Mouse (Mus musculus) spleen, adult 2 months (tissue): ENCODE data around the gene Vim. TPM values are rescaled to one million over a fixed set of nuclear protein-coding genes. Genes with fewer than 3 reads are reported as not detected.
"Not testable (repeated sequence)": the region's sequence is repeated elsewhere in the genome, so short reads cannot be mapped to it uniquely, and the experiment has no call there.

ENCODE experiments used
- DNase-seq, 2 experiments: peaks; one replicate each; pipeline versions ENCODE4 v3.0.0 to v3.0.0-alpha.2; 2012 to 2021; ENCODE audit warnings: low spot score in 2 of 2, low read depth in 1 of 2
- H3K27ac ChIP-seq: fragments of 200-500 bp; 2 replicates; pipeline ENCODE4 v1.5.1; 2012; ENCODE audit warnings: low read length, inconsistent platforms; ENCODE audit not compliant: insufficient read depth
- H3K27me3 ChIP-seq: fragments of 200-500 bp; 2 replicates; pipeline ENCODE4 v1.6.1; 2012; ENCODE audit warnings: mild to moderate bottlenecking, moderate library complexity, low read length, inconsistent platforms; ENCODE audit not compliant: control insufficient read depth, insufficient read depth
- H3K36me3 ChIP-seq: fragments of 200-500 bp; 2 replicates; pipeline ENCODE4 v1.6.1; 2012; ENCODE audit warnings: mild to moderate bottlenecking, low read length, inconsistent platforms; ENCODE audit not compliant: control insufficient read depth, insufficient read depth
- H3K4me1 ChIP-seq: fragments of 200-500 bp; 2 replicates; pipeline ENCODE4 v1.6.1; 2011; ENCODE audit warnings: inconsistent platforms; ENCODE audit not compliant: control insufficient read depth, insufficient read depth, insufficient read length
- H3K4me3 ChIP-seq: fragments of 200-500 bp; 2 replicates; pipeline ENCODE4 v1.5.1; 2011; ENCODE audit warnings: mild to moderate bottlenecking, inconsistent platforms; ENCODE audit not compliant: insufficient read depth, insufficient read length; ENCODE audit errors: extremely low read depth
- CTCF ChIP-seq: fragments of 200-500 bp; IDR thresholded peaks from 2 replicates; pipeline ENCODE4 v1.5.1; 2011; ENCODE audit warnings: mild to moderate bottlenecking, inconsistent platforms; ENCODE audit not compliant: insufficient read depth, insufficient read length, insufficient replicate concordance; ENCODE audit errors: extremely low read depth
- POLR2A ChIP-seq: fragments of 200-500 bp; IDR thresholded peaks from 2 replicates; pipeline ENCODE4 v1.6.1; 2011; ENCODE audit warnings: low read depth, low read length, inconsistent platforms
- WGBS: fragments of 180-500 bp; shearing (Covaris S2); methylation state at CpG from one replicate; pipeline ENCODE4 v1.1.7; 2018; 5-methylcytosine and 5-hydroxymethylcytosine counted together
- polyA plus RNA-seq: library from polyadenylated mRNA; depleted of rRNA; stranded (reverse); fragments of >200 nt; gene quantifications from 2 replicates; pipeline ENCODE4 v1.2.3, GENCODE M21; 2012; rRNA removed

Gene Vim
- polyA plus RNA-seq, 1 experiment = 718 TPM

DNA sequence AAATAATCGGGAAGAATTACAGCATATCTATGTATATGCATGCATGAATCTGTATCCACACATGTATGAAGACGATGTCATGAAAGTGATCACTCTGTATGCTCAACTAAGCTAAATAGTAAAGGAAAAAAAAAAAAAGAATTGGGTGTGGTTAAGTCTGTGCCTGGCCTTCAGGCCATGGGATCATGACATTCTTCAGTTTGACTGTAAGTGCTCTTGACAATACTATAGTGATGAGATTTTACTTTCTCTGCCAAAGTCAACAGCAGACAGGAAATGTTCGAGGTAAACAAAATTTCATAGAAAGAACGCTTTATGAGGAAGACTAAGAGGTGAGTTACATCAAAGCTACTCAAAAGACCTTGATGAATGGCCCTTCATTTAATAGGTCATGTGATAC is 19.6 kb downstream of the Vim start:
- Histone ChIP-seq H3K4me3 (no peak overlapping the region), H3K36me3 (no peaks in the 10 kb centered on the region), H3K4me1 (no peaks in the 10 kb centered on the region), H3K27me3 (no peaks in the 10 kb centered on the region), H3K27ac (no peak overlapping the region)
- no peak for DNase-seq
- 76% methylated on average over 4 of the region's 4 CpGs for WGBS
- no peak for TF ChIP-seq POLR2A
- TF ChIP-seq CTCF = no peak

DNA sequence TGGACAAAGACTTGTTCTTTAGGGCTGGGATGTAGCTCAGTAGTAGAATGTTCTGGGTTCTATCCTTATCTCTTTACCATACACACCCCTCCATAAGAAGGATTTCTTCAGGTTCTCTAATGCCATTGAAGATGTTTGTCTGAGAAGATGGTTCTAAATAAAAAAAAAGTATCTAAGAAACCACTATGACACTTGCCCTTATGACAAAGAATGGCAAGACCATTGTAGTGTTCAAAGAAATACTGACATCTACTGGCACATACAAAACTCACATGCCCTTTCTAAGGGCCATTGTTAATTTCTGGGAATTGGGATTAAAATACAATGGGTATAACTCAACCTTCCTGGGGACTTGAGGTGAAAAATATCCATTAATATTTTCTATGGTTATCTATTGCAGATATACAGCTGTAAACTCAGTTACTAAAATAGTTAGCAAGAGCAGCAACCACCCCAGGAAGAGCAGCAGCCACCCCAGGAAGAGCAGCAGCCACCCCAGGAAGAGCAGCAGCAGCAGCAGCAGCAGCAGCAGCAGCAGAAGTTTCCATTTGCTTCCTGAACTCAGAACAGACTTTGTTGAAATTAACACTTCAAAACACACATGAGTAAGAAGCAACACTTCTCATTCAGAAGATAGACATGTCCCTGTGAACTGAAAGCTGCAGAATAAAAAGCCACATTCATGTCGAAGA is 23.4 kb downstream of the Vim start:
- DNase-seq = no peak
- TF ChIP-seq POLR2A = no peak
- TF ChIP-seq CTCF = no peak
- no peaks in the 10 kb centered on the region for H3K4me1 ChIP-seq
- no peaks in the 10 kb centered on the region for H3K36me3 ChIP-seq
- no peak overlapping the region for H3K27ac ChIP-seq
- no peaks in the 10 kb centered on the region for H3K27me3 ChIP-seq
- H3K4me3 ChIP-seq = no peak overlapping the region
- 79% methylated on average over 1 of the region's 1 CpGs for WGBS

DNA sequence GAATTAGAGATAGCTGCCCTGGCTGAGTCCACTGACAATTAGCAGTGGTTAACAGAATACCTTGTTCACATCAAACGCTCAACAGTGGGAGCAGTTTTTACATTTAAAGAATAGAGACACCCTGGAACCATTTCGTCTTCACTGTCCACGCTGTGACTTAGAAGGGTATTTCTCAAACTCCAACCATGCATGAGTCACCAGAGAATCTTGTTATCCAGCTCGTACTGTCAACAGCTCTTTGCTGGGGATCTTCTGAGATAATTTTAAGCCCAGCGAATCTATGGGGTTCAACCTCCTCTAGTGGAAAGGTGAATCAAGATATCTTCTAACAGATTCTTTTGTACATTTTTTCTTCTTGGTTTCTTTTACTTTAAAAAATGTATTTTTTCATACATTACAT is 24.4 kb downstream of the Vim start:
- TF ChIP-seq CTCF (no peak), POLR2A (no peak)
- no peak for DNase-seq
- no peaks in the 10 kb centered on the region for H3K27me3 ChIP-seq
- H3K4me1 ChIP-seq = no peaks in the 10 kb centered on the region
- no peaks in the 10 kb centered on the region for H3K36me3 ChIP-seq
- no peak overlapping the region for H3K27ac ChIP-seq
- H3K4me3 ChIP-seq = no peak overlapping the region
- 72% methylated on average over 5 of the region's 5 CpGs for WGBS

DNA sequence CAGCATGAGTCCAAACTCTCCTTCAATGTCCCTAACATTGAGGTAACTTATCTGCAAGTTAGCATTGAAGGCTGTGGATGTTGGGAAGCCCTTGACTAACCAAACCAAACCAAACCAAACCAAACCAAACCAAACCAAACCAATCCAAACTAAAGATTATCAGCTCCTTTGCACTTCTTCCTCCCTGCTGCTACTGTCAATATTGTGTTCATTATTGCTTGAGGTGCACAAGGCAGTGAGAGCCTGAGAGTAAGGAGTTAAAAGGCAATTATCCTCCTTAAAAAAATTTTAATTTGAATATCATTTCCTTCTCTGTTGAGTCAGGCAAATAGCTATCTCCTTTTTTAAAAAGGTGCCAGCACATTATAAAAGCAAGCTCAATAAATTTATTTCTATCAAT is 29.4 kb downstream of the Vim start:
- DNase-seq = no peak
- Histone ChIP-seq H3K4me1 (no peaks in the 10 kb centered on the region), H3K36me3 (no peaks in the 10 kb centered on the region), H3K27ac (no peak overlapping the region), H3K4me3 (no peak overlapping the region), H3K27me3 (no peaks in the 10 kb centered on the region)
- TF ChIP-seq CTCF (no peak), POLR2A (no peak)

DNA sequence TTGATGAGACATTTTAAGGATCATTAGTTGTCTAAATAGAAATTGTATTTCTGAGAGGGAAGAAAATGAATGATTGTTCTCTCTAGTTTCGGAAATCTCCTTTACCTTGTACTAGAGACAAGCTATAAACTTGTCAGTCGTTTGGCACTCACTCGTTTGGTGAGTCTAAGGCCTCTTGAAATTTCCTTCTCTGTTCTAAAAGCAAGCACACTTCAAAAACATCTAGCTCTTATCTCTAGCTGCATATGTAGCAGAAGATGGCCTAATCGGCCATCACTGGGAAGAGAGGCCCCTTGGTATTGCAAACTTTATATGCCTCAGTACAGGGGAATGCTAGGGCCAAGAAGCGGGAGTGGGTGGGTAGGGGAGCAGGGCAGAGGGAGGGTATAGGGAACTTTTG is 29.9 kb downstream of the Vim start:
- not testable (repeated sequence) for H3K27me3 ChIP-seq, H3K36me3 ChIP-seq, H3K4me1 ChIP-seq, DNase-seq, H3K27ac ChIP-seq, H3K4me3 ChIP-seq
- WGBS = 79% methylated on average over 5 of the region's 5 CpGs

DNA sequence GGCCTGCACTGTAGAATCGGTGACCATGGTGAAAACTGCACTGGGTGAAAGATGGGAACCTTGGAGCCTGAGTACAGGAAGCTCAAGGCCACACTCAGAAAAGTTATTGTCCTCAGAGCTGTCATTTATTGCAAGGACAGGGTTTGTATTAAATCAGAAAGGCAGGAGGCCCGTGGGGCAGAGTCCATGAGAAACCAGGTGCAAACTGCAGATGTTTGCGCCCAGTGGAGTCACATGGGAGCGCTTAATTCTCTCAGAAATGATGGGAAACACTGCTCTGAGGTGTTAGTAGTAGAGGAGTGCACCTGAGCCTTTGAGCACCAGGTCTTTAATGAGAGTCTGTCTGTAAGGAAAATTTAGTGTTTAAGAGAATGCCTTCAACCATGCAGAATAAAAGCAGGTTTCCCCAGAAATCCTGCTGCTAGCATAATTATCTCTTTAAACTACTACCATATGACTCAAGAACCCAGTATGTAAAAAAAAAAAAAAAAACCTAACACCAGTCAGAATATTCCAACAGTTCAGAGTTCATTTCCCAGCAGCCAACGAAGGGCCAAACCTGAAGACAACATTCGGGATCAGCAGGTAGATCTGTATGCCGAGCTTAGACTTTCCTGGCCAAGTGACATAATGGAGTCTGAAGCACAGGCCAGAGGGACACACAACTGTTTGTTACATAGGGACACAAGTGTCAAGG is 56.6 kb downstream of the Vim start:
- Histone ChIP-seq H3K27me3 (no peaks in the 10 kb centered on the region), H3K4me1 (no peaks in the 10 kb centered on the region), H3K36me3 (no peaks in the 10 kb centered on the region), H3K27ac (no peak overlapping the region), H3K4me3 (no peak overlapping the region)
- no peak for DNase-seq
- TF ChIP-seq POLR2A = no peak
- no peak for TF ChIP-seq CTCF
- WGBS = 80% methylated on average over 7 of the region's 7 CpGs

Other genes starting within 250 kb of the Vim start
- 0.04 and 0.06 TPM in 2 replicates for gene Cubn, start 82.1 kb upstream of the Vim start, polyA plus RNA-seq
- gene Trdmt1, start 29.3 kb upstream of the Vim start, polyA plus RNA-seq = 1.1 and 1.2 TPM in 2 replicates
- 2.0 and 3.3 TPM in 2 replicates for gene St8sia6, start 220.1 kb downstream of the Vim start, polyA plus RNA-seq